ENCODE assay signal across 19 mouse cellular contexts in genomic region chr1:63255101-63255500, GRCm38 (mm10). TPM values are rescaled to one million over a fixed set of nuclear protein-coding genes. Genes with fewer than 3 reads are reported as not detected.
DNase-seq lines count a peak whose midpoint lies in the region; ATAC-seq and TF ChIP-seq lines count a peak whose summit lies in the region.
"Had no signal": no experiment of that assay in that cellular context is flagged by ENCODE, and none has a peak within 500 bp of the region (broad histone marks: within the 10 kb centered on the region; RNA-seq: fewer than 3 reads in every experiment).

No protein-coding gene starts in this region.

- H3K27me3 ChIP-seq in lung, embryonic 14.5 days (ENCODE audit: insufficient read depth, low read length): peaks cover 84% of the 10 kb centered on the region
- peaks cover 54% of the 10 kb centered on the region for H3K27me3 ChIP-seq in hindbrain, embryonic 11.5 days (ENCODE audit: control insufficient read depth, insufficient read depth, low read length)
- H3K27me3 ChIP-seq in hindbrain, postnatal 0 days (ENCODE audit: insufficient read depth, low read length): peaks cover 71% of the 10 kb centered on the region
- peaks cover 46% of the 10 kb centered on the region for H3K27me3 ChIP-seq in midbrain, postnatal 0 days (ENCODE audit: insufficient read depth, low read length)

- no peak for TF ChIP-seq CTCF in lung, embryonic 14.5 days (IDR thresholded peaks at IDR 0.05; ENCODE audit: low read depth)
- no peak for TF ChIP-seq CTCF in hindbrain, postnatal 0 days (IDR thresholded peaks at IDR 0.05; ENCODE audit: low read depth)
- TF ChIP-seq CTCF in midbrain, postnatal 0 days (IDR thresholded peaks at IDR 0.05): no peak

- WGBS in lung, embryonic 14.5 days: 26% methylated on average over 4 of the region's 4 CpGs
- WGBS in hindbrain, embryonic 11.5 days: 28% methylated on average over 4 of the region's 4 CpGs
- 16% methylated on average over 4 of the region's 4 CpGs for WGBS in hindbrain, postnatal 0 days
- 12% methylated on average over 4 of the region's 4 CpGs for WGBS in midbrain, postnatal 0 days

- H3K9me3 ChIP-seq in lung, embryonic 14.5 days (ENCODE audit: low read depth, low read length): no peaks in the 10 kb centered on the region
- no peaks in the 10 kb centered on the region for H3K9me3 ChIP-seq in hindbrain, embryonic 11.5 days (ENCODE audit: control insufficient read depth, low read length)
- H3K9me3 ChIP-seq in hindbrain, postnatal 0 days (ENCODE audit: low read length): no peaks in the 10 kb centered on the region
- H3K9me3 ChIP-seq in midbrain, postnatal 0 days (ENCODE audit: low read length): no peaks in the 10 kb centered on the region
- H3K9me3 ChIP-seq: G1E; lung, embryonic 15.5 days had no signal

- no peak overlapping the region for H3K4me2 ChIP-seq in lung, embryonic 14.5 days
- no peak overlapping the region for H3K4me2 ChIP-seq in hindbrain, embryonic 11.5 days (replicated peaks; ENCODE audit: low read depth, low read length)
- H3K4me2 ChIP-seq in hindbrain, postnatal 0 days (ENCODE audit: low read depth, low read length): no peak overlapping the region
- no peak overlapping the region for H3K4me2 ChIP-seq in midbrain, postnatal 0 days (ENCODE audit: low read depth, low read length, poor library complexity, severe bottlenecking)
- H3K4me2 ChIP-seq: liver, embryonic 11.5 days; lung, embryonic 15.5 days had no signal

- no peaks in the 10 kb centered on the region for H3K36me3 ChIP-seq in lung, embryonic 14.5 days (ENCODE audit: insufficient read depth)
- no peaks in the 10 kb centered on the region for H3K36me3 ChIP-seq in hindbrain, embryonic 11.5 days (ENCODE audit: control insufficient read depth, insufficient read depth, low read length)
- H3K36me3 ChIP-seq in hindbrain, postnatal 0 days (ENCODE audit: insufficient read depth, low read length): no peaks in the 10 kb centered on the region
- no peaks in the 10 kb centered on the region for H3K36me3 ChIP-seq in midbrain, postnatal 0 days (ENCODE audit: insufficient read depth, low read length)
- H3K36me3 ChIP-seq: G1E; lung, embryonic 15.5 days had no signal

- no peaks in the 10 kb centered on the region for H3K4me1 ChIP-seq in lung, embryonic 14.5 days (ENCODE audit: insufficient read depth)
- H3K4me1 ChIP-seq in hindbrain, embryonic 11.5 days (replicated peaks; ENCODE audit: control insufficient read depth, insufficient read depth, low read length): 0 out of 2 replicates have a peak, but pooled peaks cover 7% of the 10 kb centered on the region
- peaks cover 4% of the 10 kb centered on the region; the same call in 1 of the 2 replicates for H3K4me1 ChIP-seq in hindbrain, postnatal 0 days (ENCODE audit: insufficient read depth, low read length)
- H3K4me1 ChIP-seq in midbrain, postnatal 0 days (ENCODE audit: insufficient read depth, low read length): no peaks in the 10 kb centered on the region
- H3K4me1 ChIP-seq: lung, embryonic 15.5 days had no signal

- peak; percentile 73 for DNase-seq in lung, embryonic 14.5 days
- no peak for DNase-seq in lung, postnatal 4 days
- peak; percentile 42 for DNase-seq in hindbrain, embryonic 11.5 days (ENCODE audit: low spot score)
- no peak for DNase-seq in hindbrain, postnatal 0 days (ENCODE audit: low spot score)
- no peak for DNase-seq in midbrain, postnatal 0 days (ENCODE audit: low spot score)
- DNase-seq in adrenal gland, adult 8-10 months: no peak
- no peak for DNase-seq in testis, postnatal 10 days (ENCODE audit: low spot score)
- DNase-seq in adrenal gland, adult 2 months: no peak
- DNase-seq: cerebellum, adult 11-12 months; gastrocnemius, postnatal 10 days; kidney, adult 8-10 months; layer of hippocampus, postnatal 36 days; left cerebral cortex, postnatal 4 days; right cerebral cortex, adult 18-20 months; thymus, adult 18-20 months had no signal

- no peak overlapping the region for H3K27ac ChIP-seq in lung, embryonic 14.5 days (ENCODE audit: low read depth)
- no peak overlapping the region for H3K27ac ChIP-seq in hindbrain, embryonic 11.5 days (ENCODE audit: low read depth, low read length)
- 0 out of 2 replicates have a peak overlapping the region, but pooled peaks have one; percentile 22 for H3K27ac ChIP-seq in hindbrain, postnatal 0 days
- H3K27ac ChIP-seq in midbrain, postnatal 0 days (ENCODE audit: low read depth, low read length): 0 out of 2 replicates have a peak overlapping the region, but pooled peaks have one; percentile 70
- H3K27ac ChIP-seq: lung, embryonic 15.5 days had no signal

- no peak for ATAC-seq in lung, embryonic 14.5 days (ENCODE audit: insufficient read depth)
- no peak for ATAC-seq in hindbrain, embryonic 11.5 days (ENCODE audit: low FRiP score)
- no peak for ATAC-seq in hindbrain, postnatal 0 days
- ATAC-seq in midbrain, postnatal 0 days (ENCODE audit: low FRiP score): no peak
- ATAC-seq: CD4-positive, CD25-positive, alpha-beta regulatory T cell, adult 4 months had no signal

- H3K4me3 ChIP-seq in lung, embryonic 14.5 days (ENCODE audit: low read depth, low read length): no peak overlapping the region
- no peak overlapping the region for H3K4me3 ChIP-seq in hindbrain, embryonic 11.5 days (ENCODE audit: low read depth, low read length)
- no peak overlapping the region for H3K4me3 ChIP-seq in hindbrain, postnatal 0 days (ENCODE audit: low read length)
- no peak overlapping the region for H3K4me3 ChIP-seq in midbrain, postnatal 0 days (ENCODE audit: low read depth, low read length)
- H3K4me3 ChIP-seq: lung, embryonic 15.5 days had no signal

- H3K9ac ChIP-seq in lung, embryonic 14.5 days: no peak overlapping the region
- no peak overlapping the region for H3K9ac ChIP-seq in hindbrain, embryonic 11.5 days (ENCODE audit: low read depth, low read length)
- no peak overlapping the region for H3K9ac ChIP-seq in hindbrain, postnatal 0 days (replicated peaks; ENCODE audit: low read length)
- H3K9ac ChIP-seq in midbrain, postnatal 0 days (replicated peaks; ENCODE audit: low read length, poor library complexity, severe bottlenecking): no peak overlapping the region
- H3K9ac ChIP-seq: lung, embryonic 15.5 days had no signal

RNA-seq across cellular contexts. Expression of gene Zdbf2, which starts 18.0 kb away (rescaled TPM):
- polyA plus RNA-seq in lung, embryonic 14.5 days (2014; fragmentation: Nextera tagmentation; extraction: Ambion mirVana): 5.7 and 7.6 TPM in 2 replicates
- 16.1 and 24.7 TPM in 2 replicates for polyA plus RNA-seq in hindbrain, embryonic 11.5 days (2014; fragmentation: Nextera tagmentation; extraction: Ambion mirVana)
- 17.4 and 30.5 TPM in 2 replicates for total RNA-seq in hindbrain, postnatal 0 days (2014; rRNA removed)
- 36.4 and 38.2 TPM in 2 replicates for polyA plus RNA-seq in hindbrain, postnatal 0 days (2015; fragmentation: Nextera tagmentation; extraction: Ambion mirVana)
- total RNA-seq in midbrain, postnatal 0 days (2014; rRNA removed): 31.6 and 35.3 TPM in 2 replicates
- polyA plus RNA-seq in midbrain, postnatal 0 days (2015; fragmentation: Nextera tagmentation; extraction: Ambion mirVana): 26.7 and 45.9 TPM in 2 replicates
- total RNA-seq in adrenal gland, adult 8-10 months (2022): 10 to 100 TPM in 2 of 4 experiments, 1 to 10 TPM in 2; 6.2 to 12.0 (median 9.7) TPM
- total RNA-seq in adrenal gland, adult 2 months (2021): 10 to 100 TPM in 1 of 2 experiments, 1 to 10 TPM in 1; 8.6 to 13.6 TPM
- polyA plus RNA-seq in adrenal gland, adult 2 months (2012; rRNA removed): 0.37 and 1.4 TPM in 2 replicates
- polyA plus RNA-seq: CD4-positive, CD25-positive, alpha-beta regulatory T cell, adult 4 months; G1E had no signal

RNA-seq across cellular contexts. Expression of gene Gpr1, which starts 40.8 kb away (rescaled TPM):
- not detected in 2 replicates for polyA plus RNA-seq in lung, embryonic 14.5 days (2014; fragmentation: Nextera tagmentation; extraction: Ambion mirVana)
- polyA plus RNA-seq in hindbrain, embryonic 11.5 days (2014; fragmentation: Nextera tagmentation; extraction: Ambion mirVana): 0.08 and 0.27 TPM in 2 replicates
- 1.2 TPM in 1 of 2 replicates, not detected in the other for total RNA-seq in hindbrain, postnatal 0 days (2014; rRNA removed)
- polyA plus RNA-seq in hindbrain, postnatal 0 days (2015; fragmentation: Nextera tagmentation; extraction: Ambion mirVana): 0.34 and 0.48 TPM in 2 replicates
- 0.16 and 1.2 TPM in 2 replicates for total RNA-seq in midbrain, postnatal 0 days (2014; rRNA removed)
- 1.2 TPM in 2 replicates for polyA plus RNA-seq in midbrain, postnatal 0 days (2015; fragmentation: Nextera tagmentation; extraction: Ambion mirVana)
- under 1 TPM in 3 of 4 experiments, not detected in 1; 0.23 to 0.42 (median 0.38) TPM for total RNA-seq in adrenal gland, adult 8-10 months (2022)
- under 1 TPM; 0.28 to 0.40 TPM for total RNA-seq in adrenal gland, adult 2 months (2021)
- polyA plus RNA-seq in adrenal gland, adult 2 months (2012; rRNA removed): 0.10 and 0.12 TPM in 2 replicates
- polyA plus RNA-seq: CD4-positive, CD25-positive, alpha-beta regulatory T cell, adult 4 months; lung, embryonic 15.5 days had no signal

Comparison
In these comparisons a context has a peak if more than half of its experiments do, and no peak if none do; other contexts are left out.
1. DNase-seq: peak in lung, embryonic 14.5 days (single experiment) and hindbrain, embryonic 11.5 days (single experiment); none in lung, postnatal 4 days (0 of 2), hindbrain, postnatal 0 days (single experiment), midbrain, postnatal 0 days (single experiment), adrenal gland, adult 8-10 months (single experiment), testis, postnatal 10 days (single experiment) and adrenal gland, adult 2 months (single experiment).
2. H3K27ac ChIP-seq: peak in hindbrain, postnatal 0 days (single experiment) and midbrain, postnatal 0 days (single experiment); none in lung, embryonic 14.5 days (single experiment) and hindbrain, embryonic 11.5 days (single experiment).